Mouse (Mus musculus): ENCODE measurements at regions not wholly inside any gene's neighbourhood (a gene's known extent, or its start where the extent isn't known, plus 50 kb on each side); places are given as distances from the start of the nearest gene placed in this dataset.

DNA sequence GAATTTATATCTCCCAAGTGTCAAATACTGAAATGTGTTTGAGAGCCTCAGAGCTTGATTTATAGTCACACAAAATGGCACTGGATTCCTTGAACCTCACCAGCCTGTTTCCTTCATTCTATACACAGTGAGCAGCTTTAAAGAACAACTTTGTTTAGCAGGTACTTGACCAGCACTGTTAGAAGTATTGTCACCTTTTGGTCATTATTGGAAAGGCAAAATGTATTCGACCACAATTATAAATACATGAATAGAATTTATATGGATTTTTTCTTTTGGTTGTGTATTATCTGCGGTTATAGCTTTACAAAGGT is 527.3 kb upstream of the Pdzrn3 start:
- TF ChIP-seq CTCF (IDR thresholded peaks at IDR 0.05; ENCODE audit: control insufficient read depth, insufficient read depth, insufficient read length) (no peak), USF1 (IDR thresholded peaks at IDR 0.05; ENCODE audit: low read depth) (no peak)
